Mouse (Mus musculus) liver, embryonic 18 days (tissue): Measurements from ENCODE around the gene Reg4. TPM values are rescaled to one million over a fixed set of nuclear protein-coding genes. Genes with fewer than 3 reads are reported as not detected.

Experiments
- polyA plus RNA-seq: library from polyadenylated mRNA; depleted of rRNA; stranded (reverse); fragments of >200 nt; gene quantifications from 2 replicates; pipeline ENCODE4 v1.2.3, GENCODE M21; 2012; rRNA removed

Gene Reg4
- polyA plus RNA-seq = 0.07 and 0.13 TPM in 2 replicates

GRCm38 (mm10) chr3:98221856-98222255 is at the start of gene Reg4:
Gene Reg4 (plus strand): TSS chr3:98222156.

GRCm38 (mm10) chr3:98280204-98280932 is 58.4 kb downstream of the Reg4 start, which contains the start of gene Hmgcs2:
Gene Hmgcs2 (plus strand): TSS chr3:98280435.

Other genes with a start within 250 kb of the Reg4 start
- gene Notch2, start 208.6 kb upstream of the Reg4 start, polyA plus RNA-seq = 3.7 and 4.7 TPM in 2 replicates
- gene Adam30, start 61.5 kb upstream of the Reg4 start, polyA plus RNA-seq = 0.01 TPM in 1 of 2 replicates, not detected in the other
- 810 and 857 TPM in 2 replicates for gene Hmgcs2, start 58.3 kb downstream of the Reg4 start, polyA plus RNA-seq
- gene Phgdh, start 117.8 kb downstream of the Reg4 start, polyA plus RNA-seq = 78.0 and 91.3 TPM in 2 replicates
- gene Zfp697, start 160.3 kb downstream of the Reg4 start, polyA plus RNA-seq = 1.9 and 2.3 TPM in 2 replicates
- gene Gm4450, start 235.0 kb downstream of the Reg4 start, polyA plus RNA-seq = not detected in 2 replicates